Mouse (Mus musculus) brain, embryonic 18.5 days (tissue): ENCODE measurements at regions not wholly inside any gene's neighbourhood (a gene's known extent, or its start where the extent isn't known, plus 50 kb on each side); places are given as distances from the start of the nearest gene placed in this dataset.
A peak's percentile ranks its signal among the peaks of the same experiment; 100 is the strongest.
"Not testable (repeated sequence)": the region's sequence is repeated elsewhere in the genome, so short reads cannot be mapped to it uniquely, and the experiment has no call there.

ENCODE experiments used
- DNase-seq: peaks from one replicate; pipeline ENCODE4 v3.0.0-alpha.2; 2012; ENCODE audit warnings: low read depth, low spot score

DNA sequence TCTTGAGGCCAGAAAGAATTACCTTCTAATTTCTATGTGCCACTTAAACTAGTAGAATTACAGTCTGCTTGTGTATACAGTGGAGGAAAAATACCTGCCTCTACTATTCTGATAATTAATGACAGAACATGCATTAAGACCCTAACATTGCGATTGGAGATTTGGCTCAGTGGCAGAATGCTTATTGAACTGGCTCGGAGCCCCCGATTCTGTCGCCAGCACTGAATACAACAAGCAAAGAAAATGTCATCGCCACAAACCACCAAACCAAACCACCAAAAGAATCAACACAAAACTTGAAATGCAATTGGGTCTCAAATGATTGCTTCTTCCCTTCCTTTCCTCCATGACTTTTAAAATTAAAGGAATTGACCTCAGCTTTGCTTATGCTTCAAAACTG, 122.9 kb upstream of the Emcn start:
- DNase-seq = no peak

DNA sequence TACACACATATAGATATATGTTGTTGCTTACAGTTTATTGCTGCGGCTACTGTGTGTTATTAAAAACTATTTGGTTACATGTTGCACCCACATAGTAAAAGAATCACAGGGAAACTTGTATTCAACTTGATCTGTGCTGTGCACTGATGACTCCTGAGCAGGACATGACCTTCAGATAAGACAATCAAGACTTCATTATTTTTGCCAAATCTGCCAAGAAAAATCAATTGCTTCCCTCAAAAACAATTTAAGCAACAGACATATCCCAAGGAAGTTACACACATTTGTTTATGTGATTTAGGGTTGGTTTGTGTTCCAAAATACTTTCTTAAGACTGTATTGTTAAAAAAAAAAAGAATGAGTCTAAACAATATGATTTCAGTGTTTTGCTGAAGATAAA, 114.7 kb upstream of the Emcn start:
- no peak for DNase-seq

DNA sequence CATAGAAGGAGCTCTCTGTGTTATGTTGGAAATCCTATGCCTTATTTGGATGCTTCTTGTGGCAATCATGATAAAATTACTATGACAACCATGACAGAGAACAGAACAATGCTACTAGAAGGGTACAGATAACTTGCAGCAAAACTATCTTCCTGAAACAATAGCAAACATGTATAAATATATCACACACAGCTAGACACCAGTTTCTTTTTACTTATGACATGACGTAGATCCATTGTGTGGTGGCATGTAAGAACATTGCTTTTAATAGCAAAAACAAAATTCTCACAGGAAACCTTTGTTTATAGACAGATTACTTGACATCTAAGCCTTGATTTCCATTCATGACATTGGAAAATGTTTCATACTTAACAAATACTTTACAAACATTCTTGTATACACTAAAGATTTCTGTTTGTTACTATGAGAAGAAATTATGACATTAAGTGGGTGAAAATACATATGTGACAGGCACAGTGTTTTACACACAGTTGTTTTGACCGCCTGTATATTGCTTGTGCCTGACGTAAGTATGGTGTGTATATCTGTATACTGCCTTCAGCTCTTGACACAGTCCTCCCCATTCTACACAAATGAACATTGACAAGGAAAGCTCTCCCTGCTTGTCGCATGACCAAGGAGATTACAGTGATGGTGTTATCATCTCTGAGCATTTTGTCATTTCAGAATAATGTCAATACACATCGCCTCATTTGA, 113.6 kb upstream of the Emcn start:
- no peak for DNase-seq

DNA sequence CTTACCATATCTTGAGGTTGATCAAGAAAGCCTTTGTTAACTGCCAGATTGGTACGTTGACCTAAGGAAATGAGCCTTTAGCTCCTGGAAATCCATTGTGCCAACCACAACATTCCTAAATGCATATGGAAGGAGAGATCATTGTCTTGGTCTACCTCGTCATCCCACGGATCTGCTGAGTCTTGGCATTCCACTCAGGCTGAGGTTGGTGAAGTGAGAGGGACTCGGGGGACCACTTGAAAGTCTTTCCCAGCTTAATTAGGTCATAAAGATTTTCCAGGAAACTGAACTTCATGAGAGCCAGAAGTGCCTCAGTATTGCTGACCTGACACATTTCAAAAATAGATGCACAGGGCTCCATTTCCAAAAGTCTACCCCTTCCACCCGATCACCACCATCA, 112.5 kb upstream of the Emcn start:
- no peak for DNase-seq

DNA sequence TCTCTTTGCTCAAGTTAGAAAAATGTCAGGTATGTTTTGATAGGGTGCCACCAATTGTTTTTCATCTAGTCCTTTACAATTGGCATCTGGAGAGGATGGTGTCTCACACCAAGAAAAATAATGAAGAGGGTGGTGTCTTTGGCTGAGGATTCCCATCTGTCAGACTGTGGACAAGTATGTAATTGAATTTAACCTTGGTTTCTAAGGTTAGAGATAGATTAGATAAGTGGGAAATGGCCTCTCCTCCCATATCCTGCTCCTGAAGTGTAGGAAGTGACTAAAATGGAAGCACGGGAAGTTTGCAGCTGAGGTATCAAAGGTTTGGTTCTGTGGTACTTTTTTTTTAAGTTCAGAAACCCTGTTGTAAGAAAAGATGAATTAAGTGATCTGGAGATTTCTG, 98.0 kb upstream of the Emcn start:
- no peak for DNase-seq

DNA sequence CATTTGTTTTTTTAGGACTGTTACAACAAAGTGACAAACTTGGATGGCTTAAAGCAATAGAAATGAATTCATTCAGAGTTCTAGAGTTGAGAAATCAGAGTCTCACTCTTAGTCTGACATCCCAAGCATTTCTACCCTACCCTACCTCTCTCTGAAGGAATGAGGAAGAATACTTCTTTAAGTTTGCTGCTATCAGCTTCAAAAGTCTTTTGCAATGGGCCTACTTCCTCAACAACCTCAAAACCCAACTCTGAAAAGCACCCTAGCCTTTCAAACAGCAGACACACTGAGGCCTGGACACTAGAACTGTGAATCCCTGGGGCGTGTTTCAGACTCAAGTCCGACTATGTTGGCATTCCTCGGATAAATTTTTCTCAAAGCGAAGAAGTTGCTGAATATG, 77.0 kb upstream of the Emcn start:
- no peak for DNase-seq

DNA sequence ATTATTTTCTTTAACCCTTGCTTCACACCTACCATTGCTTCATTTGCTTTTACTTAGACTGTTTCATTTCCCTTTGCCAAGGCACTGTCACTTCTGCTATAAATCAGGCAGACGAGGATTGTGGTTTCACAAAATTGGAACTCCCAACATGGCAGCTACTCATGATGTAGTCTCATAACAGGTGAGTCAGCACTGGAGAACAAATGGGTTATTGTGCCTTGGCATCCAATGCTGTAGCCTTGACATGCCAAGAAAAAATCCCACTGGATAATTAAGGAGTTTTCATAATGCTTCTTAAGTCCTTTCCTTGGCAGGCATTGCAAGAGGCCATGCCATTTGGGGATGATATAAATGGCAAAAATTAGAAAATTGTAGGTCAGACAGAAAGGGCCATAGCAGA, 73.1 kb upstream of the Emcn start:
- no peak for DNase-seq

DNA sequence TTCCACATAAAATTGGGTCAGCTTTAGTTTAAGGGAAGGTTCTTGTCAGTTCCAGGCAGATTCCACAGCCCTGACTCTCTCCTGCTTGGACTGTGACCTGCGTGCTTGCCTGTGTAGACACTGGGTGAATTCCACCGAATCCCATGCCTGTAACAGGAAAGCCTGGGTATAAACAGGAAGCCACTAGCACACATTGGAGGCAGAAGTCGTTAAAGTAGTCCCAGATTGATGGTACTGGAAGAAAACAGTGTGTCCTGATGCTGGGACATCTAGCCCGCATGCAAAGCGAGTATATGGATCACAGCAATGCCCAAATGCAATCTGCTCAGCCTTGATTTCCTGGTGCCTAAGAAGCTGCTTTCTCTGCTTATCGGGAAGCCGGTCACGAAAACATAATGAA, 65.4 kb upstream of the Emcn start:
- no peak for DNase-seq

DNA sequence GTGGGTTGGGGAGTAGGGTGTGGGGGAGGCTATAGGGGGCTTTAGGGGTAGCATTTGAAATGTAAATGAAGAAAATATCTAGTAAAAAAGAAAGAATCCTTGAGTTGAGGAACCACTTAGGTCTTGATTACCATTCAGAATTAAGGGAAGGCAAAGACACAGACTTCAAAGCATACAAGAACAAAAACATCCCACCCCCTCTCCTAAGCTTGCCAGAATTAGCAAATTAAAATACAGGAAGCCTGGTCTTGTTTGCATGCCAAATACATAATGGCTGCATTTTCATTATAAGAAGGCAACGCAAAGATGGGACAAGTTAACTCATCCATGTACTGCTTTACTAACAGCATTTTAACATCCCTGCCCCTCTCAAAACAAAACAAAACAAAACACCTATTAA, 61.6 kb upstream of the Emcn start:
- peak; percentile 6 for DNase-seq

DNA sequence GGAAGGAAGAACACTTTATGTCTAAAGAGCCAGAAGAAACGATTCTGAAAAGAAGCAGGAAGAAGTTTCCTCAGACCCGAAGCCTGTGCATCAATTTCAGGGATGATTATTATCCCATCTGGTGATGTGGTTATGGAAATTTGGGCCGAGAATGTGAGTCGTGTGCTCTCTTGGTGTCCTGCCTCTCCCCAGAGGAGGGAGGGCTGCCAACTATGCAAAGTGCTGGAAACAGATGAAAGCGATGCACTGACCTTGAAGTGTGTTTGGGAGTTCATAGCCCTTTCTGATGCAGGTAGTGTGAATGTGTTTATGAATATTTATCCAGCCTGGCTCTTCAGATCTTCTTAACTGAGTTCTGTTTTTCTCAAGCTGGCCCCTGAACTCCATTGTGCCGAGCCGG, 59.8 kb upstream of the Emcn start:
- no peak for DNase-seq

DNA sequence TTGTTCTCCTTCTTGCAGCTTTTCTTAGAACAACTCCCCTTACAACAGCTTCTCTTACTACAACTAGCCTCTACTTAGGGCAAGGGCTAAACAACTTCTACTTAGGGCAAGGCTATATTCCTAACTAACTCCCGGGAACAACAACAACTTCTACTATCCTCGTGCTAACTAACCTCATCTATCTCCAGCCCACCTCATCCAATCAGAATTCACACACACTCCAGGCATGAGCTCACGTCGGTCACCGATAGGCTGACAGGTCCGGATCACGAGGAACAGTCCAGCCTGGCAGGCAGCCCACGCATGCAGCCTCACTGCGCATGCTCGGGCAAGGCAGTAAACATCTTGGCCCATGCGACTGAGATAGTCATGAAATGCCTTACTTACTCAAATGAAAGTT, 53.3 kb upstream of the Emcn start:
- not testable (repeated sequence) for DNase-seq

DNA sequence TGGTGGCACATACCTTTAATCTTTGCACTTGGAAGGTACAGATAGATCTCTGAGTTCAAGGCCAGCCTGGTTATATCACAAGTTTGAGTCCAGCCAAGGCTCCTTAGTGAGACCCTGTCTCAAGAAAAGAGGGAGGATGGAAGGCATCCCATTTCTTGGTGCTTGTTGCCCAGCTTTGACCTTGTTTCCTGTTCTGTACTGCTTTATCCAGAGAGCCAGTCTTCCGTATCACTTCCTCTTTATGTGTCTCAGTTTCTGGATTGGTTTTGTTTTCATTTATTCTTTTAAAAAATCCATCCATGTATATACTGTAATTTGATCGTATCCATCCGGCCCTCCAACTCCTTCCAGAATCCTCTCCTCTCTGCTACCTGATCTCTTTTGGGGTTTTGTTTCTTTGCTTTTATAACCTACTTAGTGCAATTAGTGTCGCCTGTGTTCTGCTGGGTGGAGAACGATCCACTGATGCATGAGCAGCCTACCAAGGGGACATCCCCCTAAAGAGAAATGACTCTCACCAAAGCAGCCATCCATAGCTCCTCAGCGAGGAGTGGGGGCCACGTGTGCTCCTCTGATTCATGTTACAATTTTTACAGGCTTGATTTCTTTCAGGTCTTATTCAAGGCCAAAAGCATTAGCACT, 52.4 kb upstream of the Emcn start:
- DNase-seq = no peak

DNA sequence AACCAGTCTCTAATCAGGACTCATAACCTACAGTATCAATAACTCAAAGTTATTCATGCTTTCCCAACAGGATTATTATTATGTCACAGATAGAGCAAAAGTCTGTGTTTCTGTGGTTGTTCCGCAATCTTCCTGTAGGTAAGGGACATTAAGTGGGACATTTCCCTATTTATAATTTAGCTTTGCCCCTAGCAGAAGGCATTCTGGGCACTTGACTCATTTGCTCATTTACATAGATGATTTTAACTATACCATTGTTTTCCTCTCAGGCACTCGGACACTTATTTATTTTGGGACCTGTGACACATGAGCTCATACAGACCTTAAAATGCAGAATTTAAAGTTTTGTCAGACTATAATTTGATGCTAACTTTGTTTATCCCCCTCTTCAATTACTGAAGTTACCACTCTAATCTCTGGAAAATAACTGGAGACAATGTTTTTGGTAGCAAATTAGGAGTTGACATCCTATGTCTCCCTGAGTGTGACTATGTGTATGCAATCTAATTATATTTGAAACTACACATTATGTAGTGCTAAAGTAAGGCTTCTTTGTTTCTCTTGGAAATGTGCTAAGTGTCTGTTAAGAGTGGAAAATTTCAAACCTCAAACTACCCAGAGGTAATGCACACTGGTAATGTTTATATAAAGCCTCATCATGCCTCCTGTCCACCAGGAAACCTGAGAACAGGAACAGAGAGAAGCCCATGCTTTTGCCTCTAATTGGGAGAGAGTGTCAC, 51.8 kb upstream of the Emcn start:
- no peak for DNase-seq

DNA sequence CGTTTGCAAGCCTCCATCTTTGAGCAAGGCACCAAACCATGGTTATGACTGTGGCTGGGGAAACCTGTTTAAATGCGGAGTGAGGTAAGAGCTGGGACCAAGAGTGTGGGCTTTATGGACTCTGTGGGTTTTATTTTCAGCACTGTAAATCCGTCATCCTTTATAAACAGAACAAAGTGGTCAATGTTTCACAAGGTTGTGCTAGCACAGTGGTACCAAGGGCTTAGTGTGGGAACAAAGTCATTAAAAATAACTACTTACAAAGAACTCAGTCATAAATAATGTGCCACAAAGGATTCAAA, 51.2 kb upstream of the Emcn start:
- no peak for DNase-seq
